Mouse (Mus musculus) G1E (cell line): ENCODE measurements around the gene Pnkp.

Source experiments
- CTCF ChIP-seq: IDR thresholded peaks from 2 replicates; pipeline ENCODE4 v1.5.1; 2012; ENCODE audit warnings: low read depth, low read length, inconsistent platforms, mixed read lengths
- GATA1 ChIP-seq: IDR thresholded peaks from 2 replicates; pipeline ENCODE4 v1.6.1; 2012; ENCODE audit warnings: borderline replicate concordance, low read length, inconsistent platforms, mixed read lengths

DNA sequence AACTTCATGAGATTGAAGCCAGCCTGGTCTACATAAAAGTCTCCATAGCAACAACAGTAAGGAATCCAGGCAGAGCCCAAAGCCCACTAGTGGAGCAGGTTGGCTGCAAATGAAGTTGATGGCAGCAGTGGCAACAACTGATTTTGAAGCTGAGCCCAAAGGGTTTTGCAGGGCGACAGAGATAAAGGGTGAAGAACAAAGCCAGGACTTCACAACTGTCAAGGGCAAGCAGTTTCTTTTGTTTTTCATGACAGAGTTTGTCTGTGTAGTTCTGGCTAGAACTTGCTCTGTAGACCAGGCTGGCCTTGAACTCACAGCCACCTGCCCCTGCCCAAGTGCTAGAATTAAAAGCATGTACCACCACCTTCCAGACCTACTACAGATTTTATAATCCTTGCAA is 14.2 kb downstream of the Pnkp start:
- TF ChIP-seq CTCF = no peak
- TF ChIP-seq GATA1 = no peak
